Mouse (Mus musculus) adrenal gland, postnatal 14 days (tissue): Measurements from ENCODE around the gene Asf1a. TPM values are rescaled to one million over a fixed set of nuclear protein-coding genes. Genes with fewer than 3 reads are reported as not detected.
A peak's percentile ranks its signal among the peaks of the same experiment; 100 is the strongest.
"Not testable (repeated sequence)": the region's sequence is repeated elsewhere in the genome, so short reads cannot be mapped to it uniquely, and the experiment has no call there.

Source experiments
- DNase-seq: peaks from one replicate; pipeline ENCODE4 v3.0.0; 2021; ENCODE audit warnings: mixed read lengths
- total RNA-seq: library from RNA; stranded (reverse); gene quantifications from 2 replicates; pipeline ENCODE4 v1.2.3, GENCODE M21; 2021

Gene Asf1a
- total RNA-seq, 1 experiment from 2014 or later, result 35.9 TPM

GRCm38 (mm10) chr10:53635246-53635971, 38.9 kb downstream of the Asf1a start:
- DNase-seq, result no peak

GRCm38 (mm10) chr10:53641507-53641906, 45.0 kb downstream of the Asf1a start:
- DNase-seq, result peak; percentile 20

GRCm38 (mm10) chr10:53650683-53651082, 54.1 kb downstream of the Asf1a start:
- no peak for DNase-seq

- not testable (repeated sequence) for DNase-seq
Measured at GRCm38 (mm10) chr10:53654239-53654638, 57.7 kb downstream of the Asf1a start.

Other genes with a start within 250 kb of the Asf1a start
- 17.3 and 18.0 TPM in 2 replicates for gene Cep85l, start 216.8 kb upstream of the Asf1a start, total RNA-seq
- gene Mcm9, start 33.7 kb downstream of the Asf1a start, total RNA-seq, result 10.2 and 10.9 TPM in 2 replicates
- gene Fam184a, start 154.4 kb downstream of the Asf1a start, total RNA-seq, result 2.1 and 3.0 TPM in 2 replicates